Mouse (Mus musculus): ENCODE results near the gene Olfr1217. TPM values are rescaled to one million over a fixed set of nuclear protein-coding genes. Genes with fewer than 3 reads are reported as not detected.
"Not testable (repeated sequence)": the region's sequence is repeated elsewhere in the genome, so short reads cannot be mapped to it uniquely, and the experiment has no call there.

The Olfr1217 gene
- not detected in 2 replicates for polyA plus RNA-seq (2012; rRNA removed)

- no peak for DNase-seq
- no peaks in the 10 kb centered on the region for H3K4me1 ChIP-seq (ENCODE audit: control insufficient read depth, insufficient read depth, low read length)
- no peak within 1 kb of the TSS for H3K4me3 ChIP-seq (replicated peaks; ENCODE audit: extremely low read depth, low read depth, low read length)
- 52% methylated on average over 2 of the region's 2 CpGs for WGBS
- no peak for TF ChIP-seq POLR2A (IDR thresholded peaks at IDR 0.05; ENCODE audit: borderline replicate concordance, extremely low read depth, low read depth, low read length)
- no peak for TF ChIP-seq CTCF (IDR thresholded peaks at IDR 0.05; ENCODE audit: insufficient read depth, low read length)
Observed at GRCm38 (mm10) chr2:89031965-89032364, at the start of gene Olfr1217. Olfr1217 (minus strand) TSS chr2:89032065.

- no peak for DNase-seq
- TF ChIP-seq POLR2A (IDR thresholded peaks at IDR 0.05; ENCODE audit: borderline replicate concordance, extremely low read depth, low read depth, low read length) (no peak), CTCF (IDR thresholded peaks at IDR 0.05; ENCODE audit: insufficient read depth, low read length) (no peak)
Observed at GRCm38 (mm10) chr2:89081487-89081886, 49.6 kb upstream of the Olfr1217 start.

GRCm38 (mm10) chr2:89061087-89061486, 29.2 kb upstream of the Olfr1217 start, which contains the start of gene Olfr1218:
Olfr1218 (minus strand) TSS chr2:89061187.
- no peak for DNase-seq
- H3K4me3 ChIP-seq (replicated peaks; ENCODE audit: extremely low read depth, low read depth, low read length): no peak within 1 kb of the TSS
- no peaks in the 10 kb centered on the region for H3K4me1 ChIP-seq (ENCODE audit: control insufficient read depth, insufficient read depth, low read length)
- TF ChIP-seq CTCF (IDR thresholded peaks at IDR 0.05; ENCODE audit: insufficient read depth, low read length) (no peak), POLR2A (IDR thresholded peaks at IDR 0.05; ENCODE audit: borderline replicate concordance, extremely low read depth, low read depth, low read length) (no peak)

More at GRCm38 (mm10) chr2:89081487-89081886, 49.6 kb upstream of the Olfr1217 start:
- Histone ChIP-seq H3K4me3 (replicated peaks; ENCODE audit: extremely low read depth, low read depth, low read length) (no peak overlapping the region), H3K4me1 (ENCODE audit: control insufficient read depth, insufficient read depth, low read length) (no peaks in the 10 kb centered on the region)

GRCm38 (mm10) chr2:89021436-89021835, 10.4 kb downstream of the Olfr1217 start:
- not testable (repeated sequence) for H3K4me1 ChIP-seq (ENCODE audit: control insufficient read depth, insufficient read depth, low read length); DNase-seq; H3K4me3 ChIP-seq (replicated peaks; ENCODE audit: extremely low read depth, low read depth, low read length)
- 58% methylated on average over 3 of the region's 3 CpGs for WGBS

- Histone ChIP-seq H3K4me1 (ENCODE audit: control insufficient read depth, insufficient read depth, low read length) (no peaks in the 10 kb centered on the region), H3K4me3 (replicated peaks; ENCODE audit: extremely low read depth, low read depth, low read length) (no peak within 1 kb of the TSS)
- TF ChIP-seq POLR2A (IDR thresholded peaks at IDR 0.05; ENCODE audit: borderline replicate concordance, extremely low read depth, low read depth, low read length) (no peak), CTCF (IDR thresholded peaks at IDR 0.05; ENCODE audit: insufficient read depth, low read length) (no peak)
- no peak for DNase-seq
- 61% methylated on average over 1 of the region's 1 CpGs for WGBS
Observed at GRCm38 (mm10) chr2:89018240-89018639, 13.6 kb downstream of the Olfr1217 start, which contains the start of gene Olfr1216. Olfr1216 (minus strand) TSS chr2:89018340.

- Histone ChIP-seq H3K4me3 (replicated peaks; ENCODE audit: extremely low read depth, low read depth, low read length) (no peak within 1 kb of the TSS), H3K4me1 (ENCODE audit: control insufficient read depth, insufficient read depth, low read length) (no peaks in the 10 kb centered on the region)
- no peak for DNase-seq
- TF ChIP-seq CTCF (IDR thresholded peaks at IDR 0.05; ENCODE audit: insufficient read depth, low read length) (no peak), POLR2A (IDR thresholded peaks at IDR 0.05; ENCODE audit: borderline replicate concordance, extremely low read depth, low read depth, low read length) (no peak)
- 44% methylated on average over 2 of the region's 2 CpGs for WGBS
Observed at GRCm38 (mm10) chr2:89006873-89007272, 25.0 kb downstream of the Olfr1217 start, which contains the start of gene Olfr1215. Olfr1215 (minus strand) TSS chr2:89006973.

- no peak within 1 kb of the TSS for H3K4me3 ChIP-seq (replicated peaks; ENCODE audit: extremely low read depth, low read depth, low read length)
- DNase-seq: no peak
- no peak for TF ChIP-seq POLR2A (IDR thresholded peaks at IDR 0.05; ENCODE audit: borderline replicate concordance, extremely low read depth, low read depth, low read length)
- no peak for TF ChIP-seq CTCF (IDR thresholded peaks at IDR 0.05; ENCODE audit: insufficient read depth, low read length)
- H3K4me1 ChIP-seq (ENCODE audit: control insufficient read depth, insufficient read depth, low read length): no peaks in the 10 kb centered on the region
- WGBS: 79% methylated on average over 1 of the region's 1 CpGs
Observed at GRCm38 (mm10) chr2:88992553-88992952, 39.3 kb downstream of the Olfr1217 start, which contains the start of gene Olfr1214. Olfr1214 (minus strand) TSS chr2:88992653.

- TF ChIP-seq CTCF (IDR thresholded peaks at IDR 0.05; ENCODE audit: insufficient read depth, low read length): no peak
- no peak for TF ChIP-seq POLR2A (IDR thresholded peaks at IDR 0.05; ENCODE audit: borderline replicate concordance, extremely low read depth, low read depth, low read length)
- H3K4me3 ChIP-seq (replicated peaks; ENCODE audit: extremely low read depth, low read depth, low read length): no peak within 1 kb of the TSS
- WGBS: 67% methylated on average over 1 of the region's 1 CpGs
- no peaks in the 10 kb centered on the region for H3K4me1 ChIP-seq (ENCODE audit: control insufficient read depth, insufficient read depth, low read length)
- no peak for DNase-seq
Observed at GRCm38 (mm10) chr2:88980181-88980580, 51.7 kb downstream of the Olfr1217 start, which contains the start of gene Gm13762. Gm13762 (minus strand) TSS chr2:88980281.

Other genes starting within 250 kb of the Olfr1217 start
- not detected in 2 replicates for gene Olfr1201, start 239.0 kb downstream of the Olfr1217 start, polyA plus RNA-seq (2012; rRNA removed)
- gene Olfr1202, start 217.6 kb downstream of the Olfr1217 start, polyA plus RNA-seq (2012; rRNA removed): not detected in 2 replicates
- gene Olfr1205, start 202.3 kb downstream of the Olfr1217 start, polyA plus RNA-seq (2012; rRNA removed): not detected in 2 replicates
- not detected in 2 replicates for gene Olfr1204, start 182.8 kb downstream of the Olfr1217 start, polyA plus RNA-seq (2012; rRNA removed)
- not detected in 2 replicates for gene Olfr1206, start 168.8 kb downstream of the Olfr1217 start, polyA plus RNA-seq (2012; rRNA removed)
- not detected in 2 replicates for gene Olfr1208, start 129.8 kb downstream of the Olfr1217 start, polyA plus RNA-seq (2012; rRNA removed)
- gene Olfr1209, start 116.9 kb downstream of the Olfr1217 start, polyA plus RNA-seq (2012; rRNA removed): not detected in 2 replicates
- gene Olfr1211, start 94.0 kb downstream of the Olfr1217 start, polyA plus RNA-seq (2012; rRNA removed): not detected in 2 replicates
- not detected in 2 replicates for gene Olfr1212, start 78.1 kb downstream of the Olfr1217 start, polyA plus RNA-seq (2012; rRNA removed)
- gene Gm13762, start 51.8 kb downstream of the Olfr1217 start, polyA plus RNA-seq (2012; rRNA removed): not detected in 2 replicates
- not detected in 2 replicates for gene Olfr1214, start 39.4 kb downstream of the Olfr1217 start, polyA plus RNA-seq (2012; rRNA removed)
- gene Olfr1215, start 25.1 kb downstream of the Olfr1217 start, polyA plus RNA-seq (2012; rRNA removed): not detected in 2 replicates
- not detected in 2 replicates for gene Olfr1216, start 13.7 kb downstream of the Olfr1217 start, polyA plus RNA-seq (2012; rRNA removed)
- gene Olfr1218, start 29.1 kb upstream of the Olfr1217 start, polyA plus RNA-seq (2012; rRNA removed): not detected in 2 replicates
- gene Olfr1219, start 51.4 kb upstream of the Olfr1217 start, polyA plus RNA-seq (2012; rRNA removed): not detected in 2 replicates
- gene Olfr1220, start 74.8 kb upstream of the Olfr1217 start, polyA plus RNA-seq (2012; rRNA removed): not detected in 2 replicates
- not detected in 2 replicates for gene Olfr1221, start 85.2 kb upstream of the Olfr1217 start, polyA plus RNA-seq (2012; rRNA removed)
- gene Olfr1222, start 101.0 kb upstream of the Olfr1217 start, polyA plus RNA-seq (2012; rRNA removed): not detected in 2 replicates
- not detected in 2 replicates for gene Olfr1223, start 119.5 kb upstream of the Olfr1217 start, polyA plus RNA-seq (2012; rRNA removed)
- not detected in 2 replicates for gene Olfr1224-ps1, start 132.0 kb upstream of the Olfr1217 start, polyA plus RNA-seq (2012; rRNA removed)
- gene Olfr1225, start 142.6 kb upstream of the Olfr1217 start, polyA plus RNA-seq (2012; rRNA removed): not detected in 2 replicates
- not detected in 2 replicates for gene Olfr1226, start 168.0 kb upstream of the Olfr1217 start, polyA plus RNA-seq (2012; rRNA removed)
- not detected in 2 replicates for gene Olfr1228, start 222.0 kb upstream of the Olfr1217 start, polyA plus RNA-seq (2012; rRNA removed)